Mouse (Mus musculus): ENCODE measurements around the gene Osbpl3.

The Osbpl3 gene

GRCm38 (mm10) chr6:50455829-50456469 is at the start of gene Osbpl3:
Osbpl3 (minus strand) TSS chr6:50456201.
- DNase-seq (ENCODE audit: low read depth): peak; percentile 92

- DNase-seq (ENCODE audit: low read depth): no peak
These were observed 49.5 kb upstream of the Osbpl3 start for GRCm38 (mm10) chr6:50505531-50505930.

GRCm38 (mm10) chr6:50504711-50505110 is 48.7 kb upstream of the Osbpl3 start:
- DNase-seq (ENCODE audit: low read depth): no peak

GRCm38 (mm10) chr6:50503779-50504178 is 47.8 kb upstream of the Osbpl3 start:
- no peak for DNase-seq (ENCODE audit: low read depth)

GRCm38 (mm10) chr6:50503031-50503430 is 47.0 kb upstream of the Osbpl3 start:
- no peak for DNase-seq (ENCODE audit: low read depth)

GRCm38 (mm10) chr6:50498346-50498745 is 42.3 kb upstream of the Osbpl3 start:
- DNase-seq (ENCODE audit: low read depth): no peak

- DNase-seq (ENCODE audit: low read depth): no peak
These were observed 34.5 kb upstream of the Osbpl3 start for GRCm38 (mm10) chr6:50490519-50490918.

- no peak for DNase-seq (ENCODE audit: low read depth)
These were observed 33.4 kb upstream of the Osbpl3 start for GRCm38 (mm10) chr6:50489380-50489779.

GRCm38 (mm10) chr6:50486035-50486902 is 30.3 kb upstream of the Osbpl3 start:
- no peak for DNase-seq (ENCODE audit: low read depth)

- DNase-seq (ENCODE audit: low read depth): no peak
These were observed 27.4 kb upstream of the Osbpl3 start for GRCm38 (mm10) chr6:50483426-50483825.

GRCm38 (mm10) chr6:50481460-50481859 is 25.5 kb upstream of the Osbpl3 start:
- DNase-seq (ENCODE audit: low read depth): no peak

- no peak for DNase-seq (ENCODE audit: low read depth)
These were observed 10.4 kb upstream of the Osbpl3 start for GRCm38 (mm10) chr6:50466451-50466850.

- DNase-seq (ENCODE audit: low read depth): no peak
These were observed 8.9 kb upstream of the Osbpl3 start for GRCm38 (mm10) chr6:50464690-50465485.

- DNase-seq (ENCODE audit: low read depth): no peak
These were observed 6.0 kb upstream of the Osbpl3 start for GRCm38 (mm10) chr6:50462026-50462425.

GRCm38 (mm10) chr6:50461585-50461984 is 5.6 kb upstream of the Osbpl3 start:
- no peak for DNase-seq (ENCODE audit: low read depth)

GRCm38 (mm10) chr6:50460646-50461045 is 4.6 kb upstream of the Osbpl3 start:
- DNase-seq (ENCODE audit: low read depth): no peak

GRCm38 (mm10) chr6:50460246-50460645 is 4.2 kb upstream of the Osbpl3 start:
- no peak for DNase-seq (ENCODE audit: low read depth)

- no peak for DNase-seq (ENCODE audit: low read depth)
These were observed 3.3 kb upstream of the Osbpl3 start for GRCm38 (mm10) chr6:50459271-50459670.

- DNase-seq (ENCODE audit: low read depth): no peak
These were observed 1.7 kb upstream of the Osbpl3 start for GRCm38 (mm10) chr6:50457551-50458348.

GRCm38 (mm10) chr6:50456706-50457105 is 705 bp upstream of the Osbpl3 start:
- DNase-seq (ENCODE audit: low read depth): no peak

- DNase-seq (ENCODE audit: low read depth): peak; percentile 78
These were observed 736 bp downstream of the Osbpl3 start for GRCm38 (mm10) chr6:50455102-50455828.
